Mouse (Mus musculus): ENCODE measurements at regions not wholly inside any gene's neighbourhood (a gene's known extent, or its start where the extent isn't known, plus 50 kb on each side); places are given as distances from the start of the nearest gene placed in this dataset.

DNA sequence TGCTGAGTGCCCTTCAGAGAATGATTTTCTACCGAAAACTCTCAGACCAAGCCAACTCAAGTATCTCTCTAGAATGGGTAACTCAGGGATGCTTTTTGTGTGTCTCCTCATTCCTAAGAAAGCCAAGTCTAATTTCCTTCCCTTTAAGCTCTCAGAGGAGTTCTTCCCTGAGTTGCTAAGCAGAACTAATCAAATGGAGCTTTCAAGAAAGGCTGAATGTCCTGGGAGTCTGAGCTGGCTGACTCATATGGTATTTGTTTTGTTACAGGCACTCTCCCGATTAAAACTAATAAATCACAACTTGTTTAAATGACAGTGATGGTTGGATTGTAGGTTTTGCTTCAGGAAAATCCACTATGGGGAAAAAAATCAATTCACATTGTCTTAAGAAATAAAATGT is 253.1 kb upstream of the Pfkp start:
- TF ChIP-seq CTCF (IDR thresholded peaks at IDR 0.05): no peak
- no peak for TF ChIP-seq EP300 (IDR thresholded peaks at IDR 0.05)

Measured in lung, postnatal 0 days (tissue).